Mouse (Mus musculus) right cerebral cortex, postnatal 14 days (tissue): Measurements from ENCODE around the gene Tyro3.
A peak's percentile ranks its signal among the peaks of the same experiment; 100 is the strongest.

Source experiments
- DNase-seq: peaks from one replicate; pipeline ENCODE4 v3.0.0; 2022

The Tyro3 gene

DNA sequence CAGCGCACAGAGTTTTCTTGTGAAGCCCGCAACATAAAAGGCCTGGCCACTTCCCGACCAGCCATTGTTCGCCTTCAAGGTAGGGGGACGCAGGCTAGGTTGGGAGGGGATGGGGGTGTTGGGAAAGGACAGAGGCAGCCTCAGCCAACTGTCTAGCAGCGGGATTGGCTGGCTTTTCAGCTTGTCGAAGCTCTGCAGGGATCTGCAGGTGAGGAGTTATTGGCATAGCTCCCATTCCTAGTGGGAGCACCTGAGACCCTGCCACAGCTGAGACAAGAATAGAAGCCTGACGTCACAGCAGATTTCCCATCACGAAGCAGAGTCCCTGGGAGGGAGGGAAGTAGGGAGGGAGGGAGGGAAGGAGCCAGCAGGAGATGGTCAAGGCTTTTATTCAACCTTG is 7.2 kb downstream of the Tyro3 start:
- no peak for DNase-seq

DNA sequence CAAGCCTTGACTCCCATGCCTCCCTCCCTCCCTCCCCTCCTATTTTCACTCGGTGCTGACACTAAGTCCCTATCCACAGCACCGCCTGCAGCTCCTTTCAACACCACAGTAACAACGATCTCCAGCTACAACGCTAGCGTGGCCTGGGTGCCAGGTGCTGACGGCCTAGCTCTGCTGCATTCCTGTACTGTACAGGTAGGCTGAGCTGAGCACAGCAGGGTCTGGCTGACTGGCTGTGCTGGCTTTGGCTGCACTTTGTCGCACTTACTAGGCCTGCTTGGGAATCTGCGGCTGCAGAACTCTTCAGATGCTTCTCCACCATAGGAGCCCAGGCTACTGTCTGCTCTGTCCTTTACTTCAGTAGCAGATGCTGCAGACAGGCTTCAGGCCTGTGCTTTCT is 8.0 kb downstream of the Tyro3 start:
- DNase-seq = no peak

DNA sequence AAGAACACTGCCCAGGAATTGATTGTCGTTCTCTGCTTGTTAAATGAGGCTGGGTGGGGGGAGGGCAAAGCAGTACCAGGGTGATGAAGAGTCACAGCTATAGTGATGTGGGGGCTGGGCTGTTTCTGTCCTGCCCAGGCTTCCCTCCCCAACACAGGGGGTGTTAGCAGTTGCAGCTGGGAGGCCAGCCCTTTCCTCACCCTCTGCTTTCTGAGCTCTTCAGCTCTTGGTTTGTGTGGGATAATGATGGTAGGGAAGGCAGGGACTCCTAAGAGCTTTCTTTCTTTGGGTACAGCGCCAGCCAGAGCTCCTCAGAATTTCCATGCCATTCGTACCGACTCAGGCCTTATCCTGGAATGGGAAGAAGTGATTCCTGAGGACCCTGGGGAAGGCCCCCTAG is 10.9 kb downstream of the Tyro3 start:
- DNase-seq = no peak

DNA sequence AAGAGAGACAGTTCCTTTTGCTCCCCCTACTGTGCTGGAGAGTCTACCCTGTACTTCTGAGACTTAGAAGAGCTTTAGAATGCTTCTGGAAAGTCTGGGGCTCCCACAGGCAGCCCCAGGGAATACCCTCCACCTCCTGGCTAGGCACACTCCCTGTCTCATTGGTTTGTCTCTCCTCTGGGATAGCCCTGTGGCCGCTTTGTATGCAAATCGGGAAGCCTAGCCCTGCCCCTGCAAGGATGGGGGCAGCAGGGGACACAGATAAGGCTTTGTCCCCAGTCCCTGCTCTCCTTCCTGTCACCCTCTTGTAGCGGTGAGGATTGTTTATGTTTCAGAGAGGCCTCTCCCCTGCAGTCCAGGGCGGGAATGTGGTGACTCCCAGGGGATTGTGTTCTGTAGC is 11.3 kb downstream of the Tyro3 start:
- no peak for DNase-seq

DNA sequence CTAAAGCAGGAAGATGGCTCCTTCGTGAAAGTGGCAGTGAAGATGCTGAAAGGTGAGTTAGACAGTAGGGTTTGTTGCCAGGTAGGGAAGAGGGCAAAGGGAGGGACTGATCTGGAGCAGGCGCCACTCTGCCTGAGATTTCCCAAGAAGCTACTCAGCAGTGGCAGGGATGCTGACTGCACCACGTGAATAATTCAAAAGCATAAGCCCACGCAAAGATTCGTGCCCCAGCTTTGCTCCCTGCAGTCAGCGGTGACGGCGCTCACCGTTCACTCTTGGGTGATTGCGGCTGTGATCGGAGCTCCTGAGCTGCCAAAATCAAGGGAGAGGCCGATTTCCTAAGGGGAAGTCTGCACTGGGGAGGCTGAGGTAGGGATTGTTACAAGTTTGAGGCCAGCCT is 13.4 kb downstream of the Tyro3 start:
- DNase-seq = no peak

DNA sequence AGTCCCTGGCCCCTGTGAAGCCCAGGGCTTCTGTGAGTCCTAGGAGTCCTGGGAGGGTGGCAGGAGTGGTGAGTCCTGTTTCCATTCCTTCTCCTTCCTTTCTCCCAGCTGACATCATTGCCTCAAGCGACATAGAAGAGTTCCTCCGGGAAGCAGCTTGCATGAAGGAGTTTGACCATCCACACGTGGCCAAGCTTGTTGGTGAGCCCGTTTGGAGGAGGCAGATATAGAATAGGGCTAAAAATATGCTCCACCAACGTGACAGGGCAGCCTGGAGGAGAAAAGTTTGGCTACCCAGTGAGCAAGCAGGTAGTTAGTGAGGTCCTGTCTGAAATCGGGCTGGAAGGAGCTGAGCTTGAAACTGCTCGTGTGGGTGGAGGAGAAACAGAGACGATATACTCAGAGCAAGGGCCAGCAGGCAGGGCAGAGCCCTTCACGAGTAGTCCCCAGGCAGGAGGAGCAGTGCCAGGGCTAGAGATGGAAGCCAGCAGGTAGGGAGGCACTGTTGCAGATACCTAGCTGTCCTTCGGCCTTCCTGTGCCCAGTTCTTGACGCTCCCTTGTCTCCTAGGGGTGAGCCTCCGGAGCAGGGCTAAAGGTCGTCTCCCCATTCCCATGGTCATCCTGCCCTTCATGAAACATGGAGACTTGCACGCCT is 14.1 kb downstream of the Tyro3 start:
- no peak for DNase-seq

DNA sequence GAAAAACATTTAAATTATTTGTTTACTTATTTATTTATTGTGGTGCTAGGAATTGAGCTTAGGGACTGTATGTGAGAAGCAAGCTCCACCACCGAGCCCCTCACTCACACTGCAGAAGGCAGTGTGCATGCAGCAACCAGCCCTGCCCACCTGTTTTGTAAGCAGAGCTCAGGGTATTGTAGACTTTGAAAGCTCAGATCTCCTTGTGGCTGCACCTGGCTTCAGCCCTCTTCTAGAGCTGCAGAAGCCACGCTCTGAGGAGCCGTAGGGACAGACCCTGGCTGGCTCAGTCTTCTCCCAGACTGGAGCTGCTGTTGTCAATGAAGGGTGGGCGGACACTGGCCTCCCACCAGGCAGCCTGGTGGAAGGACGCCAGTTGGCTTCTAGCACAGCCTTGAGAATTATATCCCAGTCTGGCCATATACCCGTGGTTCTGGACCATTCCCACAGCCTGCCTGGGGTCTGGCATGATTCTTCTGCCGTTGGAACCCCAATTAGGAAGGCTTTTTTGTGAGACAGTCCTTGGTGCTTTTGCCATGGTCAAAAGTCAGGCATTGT is 16.9 kb downstream of the Tyro3 start:
- peak; percentile 76 for DNase-seq

DNA sequence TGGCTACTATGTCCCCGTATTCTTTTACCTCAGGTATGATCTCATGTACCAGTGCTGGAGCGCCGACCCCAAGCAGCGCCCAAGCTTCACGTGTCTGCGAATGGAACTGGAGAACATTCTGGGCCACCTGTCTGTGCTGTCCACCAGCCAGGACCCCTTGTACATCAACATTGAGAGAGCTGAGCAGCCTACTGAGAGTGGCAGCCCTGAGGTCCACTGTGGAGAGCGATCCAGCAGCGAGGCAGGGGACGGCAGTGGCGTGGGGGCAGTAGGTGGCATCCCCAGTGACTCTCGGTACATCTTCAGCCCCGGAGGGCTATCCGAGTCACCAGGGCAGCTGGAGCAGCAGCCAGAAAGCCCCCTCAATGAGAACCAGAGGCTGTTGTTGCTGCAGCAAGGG is 19.1 kb downstream of the Tyro3 start:
- no peak for DNase-seq

DNA sequence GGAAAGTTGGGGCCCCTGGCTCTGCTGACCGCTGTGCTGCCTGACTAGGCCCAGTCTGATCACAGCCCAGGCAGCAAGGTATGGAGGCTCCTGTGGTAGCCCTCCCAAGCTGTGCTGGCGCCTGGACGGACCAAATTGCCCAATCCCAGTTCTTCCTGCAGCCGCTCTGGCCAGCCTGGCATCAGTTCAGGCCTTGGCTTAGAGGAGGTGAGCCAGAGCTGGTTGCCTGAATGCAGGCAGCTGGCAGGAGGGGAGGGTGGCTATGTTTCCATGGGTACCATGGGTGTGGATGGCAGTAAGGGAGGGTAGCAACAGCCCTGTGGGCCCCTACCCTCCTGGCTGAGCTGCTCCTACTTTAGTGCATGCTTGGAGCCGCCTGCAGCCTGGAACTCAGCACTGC is 19.5 kb downstream of the Tyro3 start:
- DNase-seq = peak; percentile 43

DNA sequence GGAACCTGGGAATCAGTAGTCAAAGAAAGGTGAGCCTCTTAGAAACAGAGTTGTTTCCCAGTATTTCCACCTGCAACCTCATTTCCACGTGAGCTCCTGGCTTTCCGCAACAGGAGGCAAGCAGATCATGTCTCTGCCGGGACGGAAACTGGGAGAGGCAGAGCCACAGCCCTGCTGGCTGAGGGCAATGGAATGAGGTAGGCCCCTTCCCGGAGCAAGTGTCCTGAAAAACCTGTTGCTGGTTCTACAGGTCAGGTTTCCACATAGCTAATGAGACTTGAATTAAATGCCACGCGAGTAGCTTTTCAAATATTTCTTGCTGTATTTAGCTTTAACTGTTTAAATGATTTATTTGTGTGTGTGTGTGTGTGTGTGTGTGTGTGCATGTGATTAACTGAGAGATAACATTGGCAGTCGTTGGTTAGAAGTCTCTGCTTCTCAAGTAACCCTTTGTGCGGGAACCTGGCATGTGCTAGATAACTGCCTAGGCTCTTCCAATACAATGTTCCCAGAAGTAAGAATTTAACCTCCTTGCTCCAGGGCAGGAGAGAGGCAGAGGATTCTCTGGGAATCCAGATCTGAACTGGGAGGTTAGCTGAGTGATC is 21.2 kb downstream of the Tyro3 start:
- DNase-seq = no peak

DNA sequence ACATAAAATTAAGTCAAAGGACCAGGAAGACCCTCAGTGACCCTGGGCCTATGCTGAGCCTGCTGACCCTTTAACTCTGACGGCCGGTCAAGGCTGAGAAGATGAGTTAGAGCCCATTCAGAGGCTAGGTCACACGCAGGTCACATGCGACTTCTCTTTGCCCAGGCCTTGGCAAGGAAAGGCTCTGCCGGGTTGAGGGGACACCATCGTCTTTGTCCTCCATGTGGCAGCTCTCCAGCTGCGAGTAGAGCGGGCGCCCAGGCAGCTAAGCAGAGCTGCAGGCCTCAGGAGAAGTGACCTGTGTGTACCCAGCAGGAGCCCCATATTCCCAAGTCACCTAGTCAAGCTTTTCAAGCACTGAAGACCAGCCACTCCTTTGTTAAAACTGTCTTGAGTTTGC is 23.6 kb downstream of the Tyro3 start:
- DNase-seq = peak; percentile 32

DNA sequence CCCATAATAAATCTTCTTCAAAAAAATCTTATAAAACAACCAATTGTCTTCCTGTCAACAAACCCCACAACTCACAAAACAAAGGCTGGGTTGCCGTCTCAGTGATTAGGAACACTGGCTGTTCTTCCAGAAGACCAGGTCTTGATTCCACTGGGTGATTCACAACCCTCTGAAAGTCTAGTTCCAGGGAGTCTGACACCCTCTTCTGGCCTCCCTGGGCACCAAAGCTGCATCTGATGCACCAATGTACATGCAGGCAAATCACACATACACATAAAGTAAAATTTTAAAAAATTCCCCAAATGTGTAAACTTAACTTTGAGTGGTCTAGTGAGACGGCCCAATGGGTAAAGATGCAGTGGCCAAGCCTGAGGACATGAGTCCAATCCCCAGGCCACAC is 33.0 kb downstream of the Tyro3 start:
- no peak for DNase-seq

DNA sequence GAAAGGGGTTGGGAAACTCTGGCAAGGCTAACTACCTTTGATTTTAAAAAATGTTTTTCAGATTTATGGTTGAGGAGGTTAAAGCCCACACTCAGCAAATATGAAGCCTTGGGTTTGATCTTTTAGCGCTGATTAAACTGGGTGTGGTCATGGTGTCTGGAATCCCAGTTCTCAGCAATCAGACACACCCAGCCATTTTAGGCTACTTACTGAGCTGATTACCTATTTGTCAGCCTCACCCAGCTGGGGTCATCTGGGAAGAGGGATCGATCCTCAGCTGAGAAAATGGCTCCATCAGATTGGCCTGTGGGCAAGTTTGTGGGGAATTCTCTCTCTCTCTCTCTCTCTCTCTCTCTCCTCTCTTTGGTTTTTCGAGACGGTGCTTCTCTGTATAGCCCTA is 36.7 kb downstream of the Tyro3 start:
- no peak for DNase-seq

DNA sequence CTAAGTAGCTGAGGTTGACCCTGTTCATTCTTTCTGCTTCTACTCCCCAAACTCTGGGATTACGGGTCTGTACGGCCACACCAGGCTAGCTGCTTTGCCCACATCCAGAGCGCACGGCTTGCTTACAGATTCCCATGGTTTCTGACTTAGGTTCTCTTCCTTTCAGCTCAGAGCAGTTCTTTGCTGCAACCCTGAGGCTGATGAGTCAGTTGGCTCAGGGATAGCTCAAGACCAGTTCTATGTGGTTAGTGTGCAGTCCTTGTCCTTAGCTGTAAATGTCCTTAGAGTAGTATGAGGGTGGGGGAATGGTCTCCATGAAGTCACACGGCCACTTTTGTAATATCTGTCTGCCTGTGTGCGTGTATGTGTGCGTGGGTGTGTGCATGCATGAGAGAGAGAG is 40.1 kb downstream of the Tyro3 start:
- DNase-seq = no peak

DNA sequence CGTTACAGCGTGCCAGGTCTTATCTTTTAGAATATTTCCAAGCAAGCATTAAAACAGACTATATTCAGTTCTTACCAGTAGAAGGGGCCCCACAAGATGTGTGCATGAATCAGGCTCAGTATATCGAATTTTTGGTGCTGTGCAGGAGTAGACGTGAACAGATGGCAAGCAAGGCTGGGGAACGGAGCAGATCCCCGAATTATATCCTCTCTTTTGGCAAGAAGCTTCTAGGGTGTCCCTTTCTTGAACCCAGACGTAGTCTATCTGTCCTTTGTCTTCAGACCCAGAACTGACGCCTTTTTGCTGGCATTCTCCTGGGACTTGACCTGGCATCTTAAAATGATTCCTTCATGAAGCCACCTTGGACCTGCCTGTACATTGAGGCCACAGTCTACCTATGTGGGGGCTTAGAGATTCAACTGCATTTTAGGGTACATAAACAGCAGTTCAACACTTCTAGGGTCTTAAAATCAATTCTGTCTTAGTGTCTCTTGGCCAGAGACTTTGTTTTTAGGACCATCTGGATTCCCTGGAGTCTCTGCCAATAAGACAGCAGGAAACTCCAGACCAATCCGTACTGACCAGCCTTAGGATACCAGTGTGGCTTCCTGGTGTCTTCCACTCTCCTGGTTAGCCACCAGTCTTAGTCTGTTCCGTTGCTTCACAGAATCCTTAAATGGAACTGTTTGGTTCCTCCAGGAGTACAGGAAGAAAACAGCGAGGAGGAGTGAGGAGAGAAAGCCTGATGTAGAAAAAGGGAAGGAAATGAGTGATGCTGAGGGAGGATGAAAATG is 41.0 kb downstream of the Tyro3 start:
- no peak for DNase-seq

DNA sequence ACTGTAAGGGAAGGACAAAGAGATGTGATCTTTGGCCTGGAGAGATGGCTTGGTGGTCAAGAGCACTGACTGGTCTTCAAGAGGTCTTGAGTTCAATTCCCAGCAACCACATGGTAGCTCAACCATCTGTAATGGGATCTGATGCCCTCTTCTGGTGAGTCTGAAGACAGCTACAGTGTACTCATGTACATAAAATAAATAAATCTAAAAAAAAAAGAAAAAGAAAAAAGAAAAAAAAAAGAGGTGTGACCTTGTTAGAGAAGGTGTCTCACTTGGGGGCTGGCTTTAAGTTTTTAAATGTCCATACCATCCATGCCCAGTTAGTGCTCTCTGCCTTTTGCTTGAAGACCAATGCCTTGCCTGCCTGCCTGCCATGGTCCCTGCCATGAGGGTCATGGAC is 42.5 kb downstream of the Tyro3 start:
- no peak for DNase-seq

DNA sequence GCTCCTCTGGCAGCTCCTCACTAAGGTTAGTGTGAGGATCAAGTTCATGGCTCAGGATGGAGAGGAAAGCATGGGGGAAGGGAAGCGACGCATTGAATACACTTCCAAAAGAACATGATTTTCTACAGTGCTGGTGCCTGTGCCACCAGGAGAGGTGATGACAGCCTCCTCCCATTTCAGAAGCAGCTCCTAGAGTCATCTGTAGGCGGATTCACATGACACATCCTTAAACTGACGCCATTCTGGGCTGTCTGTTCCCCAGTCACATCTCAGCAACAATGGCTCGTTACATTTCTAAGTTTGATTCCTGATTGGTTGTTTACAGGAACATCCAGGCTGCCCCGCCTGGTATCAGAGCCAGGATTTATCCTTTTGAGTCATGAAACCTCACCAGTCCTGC is 44.5 kb downstream of the Tyro3 start:
- DNase-seq = no peak

DNA sequence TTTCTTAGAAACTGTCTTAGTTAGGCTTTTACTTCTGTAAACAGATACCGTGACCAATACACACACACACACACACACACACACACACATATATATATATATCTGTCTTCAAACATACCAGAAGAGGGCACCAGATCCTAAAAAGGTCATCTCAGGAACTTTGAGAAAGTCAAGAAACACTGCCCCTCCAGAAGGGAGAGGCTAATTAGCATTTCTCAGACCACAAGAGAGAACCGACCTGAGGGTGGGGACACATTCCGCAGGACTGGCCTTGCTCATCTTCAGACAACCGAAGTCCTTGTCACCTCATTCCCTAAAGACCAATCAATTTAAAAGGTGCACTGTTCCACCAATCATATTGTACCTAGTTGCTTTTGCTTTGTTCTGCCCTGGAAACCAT is 46.0 kb downstream of the Tyro3 start:
- no peak for DNase-seq

DNA sequence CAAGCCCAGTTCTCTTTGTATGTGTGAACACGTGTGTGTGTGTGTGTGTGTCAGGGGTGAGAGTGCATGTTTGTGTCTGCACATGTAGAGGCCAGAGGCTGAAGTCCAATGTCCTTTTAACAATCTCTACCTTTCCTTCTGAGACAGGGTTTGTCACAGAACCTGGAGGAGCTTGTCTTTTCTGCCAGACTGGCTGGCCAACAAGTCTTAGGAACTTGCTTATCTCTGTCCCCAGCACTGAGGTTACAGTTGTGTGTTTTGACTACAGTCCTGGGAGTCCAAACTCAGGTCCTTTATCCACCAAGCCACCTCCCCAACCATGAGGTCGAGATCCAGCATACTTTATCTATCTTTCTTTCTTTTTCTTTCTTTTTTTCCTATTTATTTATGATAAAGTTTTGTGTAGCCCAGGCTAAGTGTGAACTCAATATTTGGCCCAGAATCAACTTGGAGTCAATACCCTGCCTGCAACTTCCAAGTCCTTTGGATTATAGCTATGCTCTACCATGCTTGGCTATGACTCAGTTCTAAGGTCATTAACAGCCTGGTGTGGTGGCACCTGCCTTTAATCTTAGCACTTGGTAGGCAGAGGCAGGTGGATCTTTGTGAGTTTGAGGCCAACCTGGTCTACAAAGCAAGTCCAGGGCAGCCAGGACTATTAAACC is 48.5 kb downstream of the Tyro3 start:
- DNase-seq = no peak

DNA sequence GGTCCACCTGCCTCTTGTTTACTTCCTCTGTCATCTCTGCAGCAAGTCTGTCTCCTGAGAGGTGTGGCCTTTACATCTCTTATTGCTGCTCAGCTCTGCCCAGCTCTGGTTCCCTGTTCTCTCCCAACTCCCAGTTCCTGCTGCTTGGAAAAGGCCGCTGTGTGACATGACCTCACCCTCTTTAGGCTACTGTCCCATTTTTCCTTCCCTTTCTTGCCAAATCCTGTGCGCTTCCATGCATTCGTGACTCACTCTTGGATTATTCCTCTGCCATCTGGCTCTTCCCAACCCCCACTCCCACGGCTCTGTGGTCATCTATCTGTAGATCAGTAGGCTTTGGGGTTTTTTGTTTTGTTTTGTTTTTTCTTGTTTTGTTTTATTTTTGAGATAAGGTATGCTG is 49.4 kb downstream of the Tyro3 start:
- DNase-seq = no peak

DNA sequence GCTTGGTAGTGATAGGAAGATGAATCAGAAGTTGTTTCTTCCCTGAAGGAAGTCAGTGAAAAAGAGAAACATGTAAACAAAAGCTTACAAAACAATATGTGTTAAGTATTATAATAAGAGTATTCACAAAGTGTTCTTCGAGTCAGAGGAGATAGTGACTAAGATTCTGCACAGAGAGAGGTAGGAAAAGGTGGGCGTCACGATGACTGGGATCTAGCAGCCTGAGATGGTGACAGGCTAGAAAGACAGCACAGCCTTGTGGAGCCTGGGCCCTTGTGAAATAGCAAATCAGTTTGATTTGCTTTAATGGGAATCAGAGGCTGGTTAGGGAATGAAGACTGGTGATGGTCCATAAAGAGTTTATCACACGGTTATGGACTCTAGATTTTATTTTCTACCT is 56.3 kb downstream of the Tyro3 start:
- no peak for DNase-seq

DNA sequence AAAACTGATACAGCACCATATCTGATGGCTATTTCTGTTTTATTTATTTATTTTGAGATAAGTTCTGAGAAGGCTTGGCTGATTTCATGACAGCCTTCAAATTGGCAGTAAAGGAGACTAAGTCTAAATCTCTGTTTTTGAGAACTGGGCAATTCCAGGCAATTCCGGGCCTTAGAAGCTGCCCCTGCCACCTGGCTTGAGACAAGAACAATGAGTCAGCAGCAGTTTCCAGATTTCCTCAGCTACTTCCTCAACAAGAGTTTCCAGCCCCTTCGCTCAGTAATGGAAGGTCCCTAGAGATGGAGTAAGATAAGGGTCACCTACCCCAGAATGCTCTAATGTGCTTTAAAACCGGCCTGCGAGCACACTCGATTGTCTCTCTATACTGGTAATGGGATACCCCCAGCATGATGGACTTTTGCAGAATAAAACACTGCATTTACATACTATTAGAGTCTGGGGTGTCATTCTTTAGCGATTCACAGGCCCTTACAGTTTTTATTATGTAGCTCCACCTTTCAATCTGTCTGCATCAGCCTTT is 57.8 kb downstream of the Tyro3 start:
- DNase-seq = no peak

DNA sequence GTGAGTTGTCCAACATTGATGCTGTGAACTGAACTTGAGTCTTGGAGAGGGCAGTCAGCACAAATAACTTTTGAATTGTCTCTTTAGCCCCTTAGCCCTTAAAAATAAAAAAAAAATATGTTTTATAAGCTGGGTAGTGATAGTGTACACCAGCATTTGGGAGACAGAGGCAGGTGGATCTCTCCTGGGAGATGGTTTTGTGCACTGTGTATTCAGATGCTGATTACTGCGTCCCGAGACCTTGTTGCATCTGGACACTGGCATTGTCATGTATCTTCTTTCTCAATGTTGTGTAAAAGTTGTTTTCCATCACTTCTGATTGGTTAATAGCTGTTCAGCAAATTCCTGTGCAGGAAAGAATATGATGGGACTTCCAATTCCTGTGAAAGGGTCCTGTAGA is 59.8 kb downstream of the Tyro3 start:
- no peak for DNase-seq
